Mouse (Mus musculus) erythroblast, embryonic 14.5 days (primary cell): ENCODE data around the gene E2f1. TPM values are rescaled to one million over a fixed set of nuclear protein-coding genes. Genes with fewer than 3 reads are reported as not detected.

ENCODE experiments used
- H3K27me3 ChIP-seq: 2 replicates; pipeline ENCODE4 v1.6.1; 2012; ENCODE audit warnings: inconsistent platforms; ENCODE audit not compliant: control insufficient read depth
- H3K36me3 ChIP-seq: 2 replicates; pipeline ENCODE4 v1.6.1; 2012; ENCODE audit warnings: mild to moderate bottlenecking, inconsistent platforms; ENCODE audit not compliant: control insufficient read depth
- H3K4me1 ChIP-seq: 2 replicates; pipeline ENCODE4 v1.6.1; 2012; ENCODE audit warnings: inconsistent platforms; ENCODE audit not compliant: control insufficient read depth
- H3K4me3 ChIP-seq: replicated peaks from 2 replicates; pipeline ENCODE3; 2012; ENCODE audit warnings: moderate library complexity, mild to moderate bottlenecking, inconsistent platforms
- H3K9me3 ChIP-seq: 2 replicates; pipeline ENCODE4 v1.6.1; 2012; ENCODE audit warnings: low read length, inconsistent platforms, mixed read lengths; ENCODE audit not compliant: control insufficient read depth
- GATA1 ChIP-seq: IDR thresholded peaks from 2 replicates; pipeline ENCODE4 v1.6.1; 2012; ENCODE audit warnings: low read length, inconsistent platforms, mixed read lengths
- TAL1 ChIP-seq: IDR thresholded peaks from 3 replicates; pipeline ENCODE4 v1.6.1; 2012; ENCODE audit warnings: low read length, inconsistent platforms, mixed read lengths
- polyA plus RNA-seq: library from polyadenylated mRNA; stranded (reverse); fragments of >175 nt; gene quantifications from 2 replicates; pipeline ENCODE4 v1.2.3, GENCODE M21; 2012

The E2f1 gene
- polyA plus RNA-seq, 1 experiment, result 22.6 TPM

DNA sequence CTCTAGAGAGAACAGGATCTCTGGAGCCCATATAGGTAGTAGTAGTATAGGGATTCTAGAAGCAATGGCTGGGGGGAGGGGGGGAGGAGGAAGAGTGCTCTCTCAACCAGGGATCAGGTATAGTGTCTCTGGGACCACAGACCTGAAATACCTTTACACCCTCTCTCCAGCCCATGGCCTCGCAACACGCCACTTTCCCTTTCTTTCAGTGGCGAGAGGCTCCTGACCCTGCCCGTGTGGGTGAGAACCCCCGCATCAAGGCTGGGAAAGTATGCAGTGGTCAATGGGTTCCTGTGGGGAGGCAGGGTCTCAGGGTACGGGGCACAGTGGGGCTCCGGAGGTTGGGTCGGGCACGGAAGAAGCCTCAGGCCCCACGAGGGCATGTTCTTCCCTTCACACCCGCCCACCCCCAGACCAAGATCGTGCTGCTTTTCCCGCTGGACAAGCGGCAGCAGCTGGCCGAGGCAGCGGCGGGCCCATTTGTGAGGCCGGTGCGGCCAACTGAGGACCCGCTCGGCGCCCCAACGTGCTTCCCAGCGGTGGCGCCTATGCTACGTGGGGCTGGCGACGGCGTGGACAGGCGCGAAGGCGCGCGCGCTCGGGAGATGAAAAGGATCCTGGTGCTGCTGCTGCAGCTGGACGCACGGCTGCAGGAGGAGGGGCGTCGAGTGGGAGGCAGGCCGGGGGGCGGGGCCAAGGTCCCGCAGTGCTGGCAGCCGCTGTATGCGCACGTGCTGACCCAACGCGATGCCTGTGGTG is 20.4 kb downstream of the E2f1 start:
- peaks cover 4% of the 10 kb centered on the region; the same call in 1 of the 2 replicates for H3K9me3 ChIP-seq
- peaks cover 27% of the 10 kb centered on the region for H3K4me1 ChIP-seq
- H3K36me3 ChIP-seq, result peaks cover 7% of the 10 kb centered on the region
- H3K27me3 ChIP-seq, result peaks cover 44% of the 10 kb centered on the region
- peak overlapping the region; percentile 43 for H3K4me3 ChIP-seq
- TF ChIP-seq TAL1, result no peak
- TF ChIP-seq GATA1, result no peak

DNA sequence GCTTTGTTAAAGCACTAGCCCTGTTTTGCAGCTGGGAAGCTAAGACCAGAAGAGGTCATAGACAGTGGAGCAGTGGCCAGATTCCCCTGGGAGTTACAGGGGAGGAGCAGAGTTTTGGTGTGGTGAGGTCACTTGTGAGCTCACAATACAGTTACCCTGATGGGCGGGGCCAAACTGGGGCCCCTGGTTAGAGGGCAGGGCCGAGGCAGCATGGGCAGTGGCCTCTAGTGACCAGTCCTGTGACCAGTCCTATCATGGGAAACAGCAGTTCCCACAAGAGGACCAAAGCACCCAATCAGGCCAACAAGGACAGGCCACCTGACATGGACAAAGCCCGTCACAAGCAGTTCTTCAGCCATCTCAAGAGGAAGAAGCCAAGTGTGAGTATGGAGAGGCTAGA is 21.0 kb downstream of the E2f1 start:
- peaks cover 44% of the 10 kb centered on the region for H3K27me3 ChIP-seq
- H3K4me1 ChIP-seq, result peaks cover 27% of the 10 kb centered on the region
- TF ChIP-seq GATA1 (no peak), TAL1 (no peak)
- H3K4me3 ChIP-seq, result no peak overlapping the region
- peaks cover 4% of the 10 kb centered on the region; the same call in 1 of the 2 replicates for H3K36me3 ChIP-seq
- H3K9me3 ChIP-seq, result peaks cover 4% of the 10 kb centered on the region; the same call in 1 of the 2 replicates

DNA sequence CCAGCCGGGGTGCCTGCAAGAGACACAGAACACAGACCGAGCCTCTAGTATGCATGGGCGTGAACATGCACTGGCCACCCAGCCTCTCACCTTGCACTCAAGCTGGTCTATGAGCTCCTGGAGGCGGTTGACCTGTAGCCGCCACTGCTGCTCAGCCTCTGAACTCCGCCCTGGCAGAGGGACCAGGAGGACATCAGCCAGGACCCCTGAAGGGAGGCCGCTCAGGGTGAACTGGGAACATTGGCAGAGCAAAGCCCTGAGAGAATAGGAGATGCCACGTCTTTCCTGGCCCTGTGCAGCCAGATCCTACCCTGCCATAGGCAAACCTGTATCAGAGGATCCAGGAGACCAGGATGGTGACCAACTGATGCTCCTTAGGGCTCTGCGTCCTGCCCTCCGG is 23.0 kb downstream of the E2f1 start, which contains the start of gene 1700003F12Rik:
Gene 1700003F12Rik (plus strand): TSS at position 375 of the 400 bp plus-strand sequence.
- Histone ChIP-seq H3K36me3 (no peaks in the 10 kb centered on the region), H3K4me1 (peaks cover 15% of the 10 kb centered on the region), H3K9me3 (peaks cover 4% of the 10 kb centered on the region; the same call in 1 of the 2 replicates), H3K4me3 (no peak within 1 kb of the TSS), H3K27me3 (peaks cover 32% of the 10 kb centered on the region)
- TF ChIP-seq GATA1 (no peak), TAL1 (no peak)

DNA sequence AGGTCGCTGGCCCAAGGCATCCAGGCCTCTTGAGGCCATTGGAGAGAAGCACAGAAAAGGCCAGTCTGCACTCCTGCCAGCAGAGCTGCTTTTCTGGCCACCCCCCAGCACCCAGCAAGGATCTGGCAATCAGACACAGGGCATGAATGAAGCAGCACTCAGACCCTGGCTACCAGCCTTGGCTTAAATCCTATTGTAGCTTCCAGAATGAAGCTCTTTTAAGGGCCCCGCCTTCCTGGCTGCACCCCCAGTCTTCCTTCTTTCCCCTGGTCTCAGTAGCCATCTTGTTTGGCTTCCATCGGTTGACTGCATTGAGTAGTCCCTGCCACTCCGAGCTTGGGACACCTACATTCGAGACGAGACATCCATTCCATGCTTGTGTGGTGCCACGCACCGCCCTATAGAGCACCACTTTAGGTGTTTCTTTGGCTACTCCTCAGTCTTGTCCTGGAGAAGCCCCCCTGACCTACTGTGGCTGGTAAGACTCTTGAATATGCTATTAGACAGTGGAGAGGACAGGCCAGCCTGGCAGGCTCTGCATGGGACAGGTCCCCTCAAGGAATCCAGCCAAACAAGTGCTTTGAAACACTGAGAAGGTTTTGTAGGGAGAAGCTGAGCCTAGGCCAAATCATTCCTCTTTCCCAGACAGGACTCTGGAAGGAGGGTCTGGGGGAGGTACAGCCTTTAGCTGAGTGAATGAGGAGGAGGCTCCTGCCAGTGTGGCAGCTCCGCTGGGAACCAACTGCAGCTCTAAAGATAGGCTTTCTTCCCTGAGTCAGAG is 25.9 kb downstream of the E2f1 start:
- no peak overlapping the region for H3K4me3 ChIP-seq
- H3K9me3 ChIP-seq, result no peaks in the 10 kb centered on the region
- TF ChIP-seq GATA1 (no peak), TAL1 (no peak)
- peaks cover 2% of the 10 kb centered on the region for H3K4me1 ChIP-seq
- peaks cover 3% of the 10 kb centered on the region; the same call in 1 of the 2 replicates for H3K36me3 ChIP-seq
- peaks cover 3% of the 10 kb centered on the region for H3K27me3 ChIP-seq

DNA sequence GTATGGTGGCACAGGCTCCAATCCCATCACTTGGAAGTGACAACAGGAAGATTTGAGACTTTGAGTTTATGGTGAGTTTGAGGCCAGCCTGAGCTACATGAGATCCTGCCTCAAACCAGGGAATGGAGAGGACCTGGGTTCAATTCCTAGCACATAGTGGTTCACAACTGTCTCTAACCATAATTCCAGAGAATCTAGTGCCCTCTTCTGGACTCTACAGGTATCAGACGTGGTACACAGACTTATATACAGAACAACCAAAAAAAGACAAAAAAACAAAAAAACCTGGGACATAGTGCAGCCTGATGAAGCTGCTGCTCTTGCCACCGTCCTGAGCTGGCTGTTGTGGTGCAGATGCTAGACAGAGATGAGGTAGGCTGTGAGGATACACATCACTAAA is 28.1 kb downstream of the E2f1 start:
- TF ChIP-seq TAL1 (no peak), GATA1 (no peak)
- Histone ChIP-seq H3K4me3 (no peak overlapping the region), H3K27me3 (no peaks in the 10 kb centered on the region), H3K9me3 (no peaks in the 10 kb centered on the region), H3K4me1 (peaks cover 4% of the 10 kb centered on the region; the same call in 1 of the 2 replicates), H3K36me3 (peaks cover 10% of the 10 kb centered on the region)

DNA sequence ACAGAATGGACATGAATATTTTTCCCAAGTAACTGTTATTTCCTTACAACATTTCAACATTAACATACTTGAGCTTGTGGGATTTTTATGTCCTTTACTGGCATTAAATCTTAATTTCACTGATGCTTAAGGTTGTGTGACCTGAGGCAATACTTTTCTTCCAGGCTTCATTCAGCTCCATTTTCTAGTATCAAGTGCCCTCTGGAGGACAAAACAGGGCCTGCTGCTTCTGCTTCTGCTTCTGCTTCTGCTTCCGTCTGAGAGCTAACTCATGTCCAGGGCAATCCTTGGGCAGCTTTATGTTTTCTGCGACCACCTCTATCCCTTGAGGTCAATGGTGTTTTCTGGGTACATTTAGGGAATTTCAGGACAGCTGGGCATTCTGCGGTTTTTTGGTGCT is 30.0 kb downstream of the E2f1 start:
- TF ChIP-seq GATA1 (no peak), TAL1 (no peak)
- no peaks in the 10 kb centered on the region for H3K9me3 ChIP-seq
- peaks cover 22% of the 10 kb centered on the region for H3K36me3 ChIP-seq
- H3K4me1 ChIP-seq, result peaks cover 4% of the 10 kb centered on the region; the same call in 1 of the 2 replicates
- H3K4me3 ChIP-seq, result no peak overlapping the region
- H3K27me3 ChIP-seq, result no peaks in the 10 kb centered on the region

DNA sequence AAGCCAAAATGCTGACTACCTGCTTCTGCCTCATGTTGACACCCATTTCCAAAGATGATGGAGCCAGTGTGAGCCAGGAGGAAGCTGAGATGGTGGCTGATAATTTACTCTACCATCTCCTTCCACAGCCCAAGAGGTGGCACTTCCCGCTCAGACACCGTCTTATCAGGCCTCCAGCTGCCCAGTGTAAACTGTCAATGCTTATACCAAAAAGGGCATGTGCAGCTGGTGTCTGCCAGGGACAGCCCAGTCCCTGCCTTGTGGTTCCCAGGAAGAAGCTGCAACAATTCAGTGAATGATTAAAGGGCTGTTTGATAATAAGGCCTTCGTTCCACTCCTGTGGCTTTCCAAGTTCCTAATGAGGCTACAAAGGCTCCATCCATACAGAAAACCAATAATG is 31.0 kb downstream of the E2f1 start:
- H3K4me3 ChIP-seq, result no peak overlapping the region
- H3K27me3 ChIP-seq, result no peaks in the 10 kb centered on the region
- H3K36me3 ChIP-seq, result peaks cover 27% of the 10 kb centered on the region
- peaks cover 4% of the 10 kb centered on the region; the same call in 1 of the 2 replicates for H3K4me1 ChIP-seq
- no peak for TF ChIP-seq TAL1
- H3K9me3 ChIP-seq, result no peaks in the 10 kb centered on the region

DNA sequence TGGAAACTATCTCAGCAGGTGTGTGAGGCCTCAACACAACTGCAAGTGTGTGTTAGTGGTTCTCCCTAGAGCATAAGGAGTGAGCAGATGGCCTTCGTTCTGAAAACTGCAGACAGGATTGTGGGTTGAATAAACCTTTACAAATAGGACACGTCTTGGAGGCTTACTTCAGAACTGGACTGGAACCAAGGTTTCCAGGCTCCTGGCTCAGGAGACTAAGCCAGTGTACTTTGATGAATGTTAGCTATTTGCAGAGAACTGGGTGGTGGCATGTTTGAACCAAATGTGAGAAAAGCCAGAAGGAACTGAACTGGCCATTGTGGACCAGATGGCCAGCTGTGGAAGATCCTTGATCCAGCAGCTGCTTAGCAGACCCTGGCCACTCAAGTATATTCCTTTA is 31.4 kb downstream of the E2f1 start:
- Histone ChIP-seq H3K4me1 (peaks cover 4% of the 10 kb centered on the region; the same call in 1 of the 2 replicates), H3K4me3 (no peak overlapping the region), H3K36me3 (peaks cover 28% of the 10 kb centered on the region), H3K27me3 (no peaks in the 10 kb centered on the region), H3K9me3 (no peaks in the 10 kb centered on the region)
- no peak for TF ChIP-seq GATA1
- TF ChIP-seq TAL1, result no peak

DNA sequence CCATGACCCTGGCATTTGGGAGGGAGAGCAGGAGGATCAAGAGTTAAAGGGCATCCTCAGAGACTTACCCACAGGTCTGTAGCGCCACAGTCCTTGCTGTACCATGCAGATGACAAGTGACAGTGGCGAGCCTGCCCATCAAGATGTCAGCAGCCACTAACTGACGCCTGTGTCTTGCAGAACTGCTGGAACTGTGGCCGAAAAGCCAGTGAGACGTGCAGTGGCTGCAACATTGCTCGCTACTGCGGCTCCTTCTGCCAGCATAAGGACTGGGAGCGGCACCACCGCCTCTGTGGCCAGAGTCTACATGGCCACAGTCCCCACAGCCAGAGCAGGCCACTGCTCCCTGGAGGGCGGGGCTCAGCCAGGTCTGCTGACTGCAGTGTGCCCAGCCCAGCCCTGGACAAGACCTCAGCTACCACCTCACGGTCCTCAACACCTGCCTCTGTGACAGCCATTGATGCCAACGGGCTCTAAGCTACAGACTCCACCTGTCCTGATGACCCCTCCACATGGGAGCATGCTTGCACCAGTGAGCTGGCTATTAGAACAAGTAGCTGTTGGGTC is 34.9 kb downstream of the E2f1 start:
- peaks cover 57% of the 10 kb centered on the region for H3K36me3 ChIP-seq
- H3K9me3 ChIP-seq, result no peaks in the 10 kb centered on the region
- peaks cover 12% of the 10 kb centered on the region; the same call in 1 of the 2 replicates for H3K4me1 ChIP-seq
- no peaks in the 10 kb centered on the region for H3K27me3 ChIP-seq
- TF ChIP-seq TAL1, result no peak
- no peak for TF ChIP-seq GATA1
- H3K4me3 ChIP-seq, result no peak overlapping the region
